Mouse (Mus musculus): ENCODE results near the gene Myo1e. TPM values are rescaled to one million over a fixed set of nuclear protein-coding genes. Genes with fewer than 3 reads are reported as not detected.

Myo1e gene
- polyA plus RNA-seq, 1 experiment from 2014 or later = 13.3 TPM

DNA sequence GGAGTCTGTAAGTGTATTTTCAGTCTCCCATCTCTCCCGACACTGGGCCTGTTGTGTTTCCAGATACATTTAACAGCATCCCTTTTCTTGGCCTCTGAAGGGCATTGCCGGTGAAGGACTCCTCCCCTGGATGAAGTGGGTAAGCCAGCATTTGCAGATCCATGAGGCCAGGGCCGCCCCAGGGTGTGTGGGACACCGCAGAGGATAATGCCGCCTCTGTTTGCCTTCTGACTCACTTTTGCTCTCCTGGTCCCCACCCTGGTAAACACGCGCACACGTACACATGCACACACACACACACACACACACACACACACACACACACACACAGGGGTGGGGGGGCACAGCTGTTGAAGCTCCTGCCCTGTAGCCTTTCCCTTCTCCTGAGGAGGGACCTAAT is 74.3 kb downstream of the Myo1e start:
- WGBS = 87% methylated on average over 8 of the region's 8 CpGs
- Histone ChIP-seq H3K27ac (no peak overlapping the region), H3K4me1 (peaks cover 15% of the 10 kb centered on the region), H3K36me3 (no peaks in the 10 kb centered on the region), H3K4me3 (no peak overlapping the region), H3K27me3 (ENCODE audit: insufficient read depth, poor library complexity, severe bottlenecking) (no peaks in the 10 kb centered on the region), H3K9me3 (0 out of 2 replicates have a peak, but pooled peaks cover 2% of the 10 kb centered on the region)
- DNase-seq (ENCODE audit: low spot score) = no peak

DNA sequence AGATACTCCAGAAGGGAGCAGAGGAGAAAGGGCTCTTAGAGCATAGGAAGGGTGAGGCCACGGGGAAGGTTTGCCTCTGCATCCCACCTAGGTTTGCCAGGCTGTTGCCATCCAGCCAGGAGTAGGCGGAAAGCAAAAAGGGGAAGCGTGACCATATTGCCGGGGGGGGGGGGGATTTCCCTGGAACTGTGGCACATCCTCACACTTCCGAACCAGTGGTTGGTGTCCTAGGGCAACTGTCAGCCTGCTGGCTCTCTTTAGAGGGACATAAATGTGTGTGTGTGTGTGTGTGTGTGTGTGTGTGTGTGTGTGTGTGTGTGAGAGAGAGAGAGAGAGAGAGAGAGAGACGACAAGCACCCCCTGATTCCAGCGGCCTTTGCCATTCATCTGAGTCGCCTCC is 75.0 kb downstream of the Myo1e start:
- no peak for DNase-seq (ENCODE audit: low spot score)
- Histone ChIP-seq H3K4me3 (no peak overlapping the region), H3K4me1 (peaks cover 13% of the 10 kb centered on the region), H3K27ac (no peak overlapping the region), H3K9me3 (0 out of 2 replicates have a peak, but pooled peaks cover 2% of the 10 kb centered on the region), H3K36me3 (no peaks in the 10 kb centered on the region), H3K27me3 (ENCODE audit: insufficient read depth, poor library complexity, severe bottlenecking) (no peaks in the 10 kb centered on the region)
- WGBS = 79% methylated on average over 8 of the region's 8 CpGs

DNA sequence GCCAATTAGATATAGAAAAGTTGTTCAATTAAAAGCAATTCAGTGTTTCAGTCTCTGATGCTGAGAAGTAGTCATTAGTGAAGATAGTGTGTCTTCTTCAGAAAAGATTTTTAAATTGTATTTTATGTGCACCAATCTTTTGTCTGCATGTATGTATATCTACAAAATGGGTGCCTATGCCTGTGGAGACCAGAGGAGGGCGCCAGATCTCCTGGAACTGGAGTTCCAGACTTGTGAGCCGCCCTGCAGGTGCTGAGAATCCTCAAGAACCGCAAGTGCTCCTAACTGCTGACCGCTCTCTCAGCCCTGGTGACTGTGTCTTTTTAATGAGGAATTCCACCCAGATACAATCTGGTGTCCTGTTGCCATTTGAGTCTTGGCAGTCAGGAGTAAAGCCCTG is 76.0 kb downstream of the Myo1e start:
- no peaks in the 10 kb centered on the region for H3K27me3 ChIP-seq (ENCODE audit: insufficient read depth, poor library complexity, severe bottlenecking)
- WGBS = 82% methylated on average over 4 of the region's 4 CpGs
- H3K9me3 ChIP-seq = 0 out of 2 replicates have a peak, but pooled peaks cover 2% of the 10 kb centered on the region
- H3K4me1 ChIP-seq = peaks cover 10% of the 10 kb centered on the region
- no peak overlapping the region for H3K4me3 ChIP-seq
- H3K36me3 ChIP-seq = no peaks in the 10 kb centered on the region
- DNase-seq (ENCODE audit: low spot score) = no peak
- no peak overlapping the region for H3K27ac ChIP-seq

DNA sequence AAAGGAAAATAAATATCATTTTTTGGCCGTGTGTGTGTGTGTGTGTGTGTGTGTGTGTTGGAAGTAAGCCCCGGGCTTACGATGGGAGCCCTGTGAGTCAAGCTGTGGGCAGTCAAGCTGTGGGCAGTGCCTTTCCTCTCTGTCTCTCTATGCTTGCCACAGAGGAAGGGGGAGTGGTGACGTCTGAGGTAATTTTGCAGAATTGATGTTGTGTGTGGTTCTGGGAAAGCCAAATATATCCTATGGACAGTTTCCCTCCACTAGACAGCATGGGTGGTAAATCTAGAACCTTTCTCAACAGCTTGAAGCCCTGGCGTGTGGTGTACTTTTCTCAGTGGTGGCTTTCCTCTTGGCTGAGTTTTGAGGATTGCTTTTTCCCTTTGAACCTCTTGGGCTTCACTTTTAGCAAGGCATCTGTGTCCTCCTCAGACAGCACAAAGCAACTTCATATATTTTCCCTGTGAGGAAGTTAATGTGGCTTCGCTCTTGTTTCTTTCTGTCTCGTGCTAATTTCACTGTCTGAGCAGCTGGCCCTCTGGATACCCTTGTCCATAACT is 77.5 kb downstream of the Myo1e start:
- H3K4me3 ChIP-seq = no peak overlapping the region
- no peaks in the 10 kb centered on the region for H3K27me3 ChIP-seq (ENCODE audit: insufficient read depth, poor library complexity, severe bottlenecking)
- no peak for DNase-seq (ENCODE audit: low spot score)
- 0 out of 2 replicates have a peak, but pooled peaks cover 2% of the 10 kb centered on the region for H3K9me3 ChIP-seq
- no peak overlapping the region for H3K27ac ChIP-seq
- no peaks in the 10 kb centered on the region for H3K36me3 ChIP-seq
- WGBS = 74% methylated on average over 7 of the region's 7 CpGs
- H3K4me1 ChIP-seq = peaks cover 10% of the 10 kb centered on the region

DNA sequence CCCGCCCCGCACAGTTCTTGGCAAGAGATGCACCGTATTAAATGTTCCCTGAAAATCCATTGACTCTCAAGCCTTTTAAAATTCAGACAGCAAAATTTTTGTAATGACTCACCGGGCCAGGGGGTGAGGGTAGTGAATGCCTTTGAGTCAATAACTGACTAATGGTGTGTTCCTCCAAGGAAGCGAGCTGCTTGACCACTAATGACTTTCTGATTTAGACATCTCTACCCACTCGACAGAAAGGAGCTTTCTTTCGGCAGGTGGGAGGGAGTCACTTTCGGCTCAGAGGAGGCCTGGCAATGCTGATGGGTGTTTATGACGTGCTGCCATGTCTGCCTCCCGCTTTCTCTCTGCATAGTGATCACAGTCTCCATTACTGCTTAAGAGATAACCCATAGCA is 83.6 kb downstream of the Myo1e start:
- Histone ChIP-seq H3K4me1 (peaks cover 3% of the 10 kb centered on the region; the same call in 1 of the 2 replicates), H3K36me3 (no peaks in the 10 kb centered on the region), H3K27me3 (ENCODE audit: insufficient read depth, poor library complexity, severe bottlenecking) (no peaks in the 10 kb centered on the region), H3K9me3 (no peaks in the 10 kb centered on the region), H3K4me3 (no peak overlapping the region), H3K27ac (no peak overlapping the region)
- DNase-seq (ENCODE audit: low spot score) = no peak
- 71% methylated on average over 10 of the region's 10 CpGs for WGBS

DNA sequence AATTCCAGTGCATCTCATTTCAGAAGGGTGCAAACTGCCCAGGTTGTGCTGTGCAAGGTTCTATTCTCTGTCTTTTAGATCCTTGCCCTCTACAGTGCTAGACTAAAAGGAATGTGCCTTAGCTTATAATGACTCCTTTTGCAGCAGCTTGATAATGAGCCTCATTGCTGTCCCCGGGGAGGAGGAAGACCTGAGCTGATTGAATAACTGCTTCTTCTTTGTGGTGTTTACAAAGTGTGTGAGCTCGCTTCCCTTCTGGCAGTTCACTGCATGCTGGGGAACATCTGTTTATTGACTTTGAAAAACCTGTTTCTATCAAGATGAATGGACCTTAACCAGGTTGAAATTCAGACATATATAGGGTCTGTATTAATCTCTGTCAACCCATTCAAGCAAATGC is 89.8 kb downstream of the Myo1e start:
- H3K36me3 ChIP-seq = peaks cover 16% of the 10 kb centered on the region
- H3K27me3 ChIP-seq (ENCODE audit: insufficient read depth, poor library complexity, severe bottlenecking) = no peaks in the 10 kb centered on the region
- peaks cover 3% of the 10 kb centered on the region; the same call in 1 of the 2 replicates for H3K4me1 ChIP-seq
- H3K27ac ChIP-seq = no peak overlapping the region
- H3K9me3 ChIP-seq = no peaks in the 10 kb centered on the region
- no peak overlapping the region for H3K4me3 ChIP-seq
- no peak for DNase-seq (ENCODE audit: low spot score)
- 43% methylated on average over 2 of the region's 2 CpGs for WGBS

DNA sequence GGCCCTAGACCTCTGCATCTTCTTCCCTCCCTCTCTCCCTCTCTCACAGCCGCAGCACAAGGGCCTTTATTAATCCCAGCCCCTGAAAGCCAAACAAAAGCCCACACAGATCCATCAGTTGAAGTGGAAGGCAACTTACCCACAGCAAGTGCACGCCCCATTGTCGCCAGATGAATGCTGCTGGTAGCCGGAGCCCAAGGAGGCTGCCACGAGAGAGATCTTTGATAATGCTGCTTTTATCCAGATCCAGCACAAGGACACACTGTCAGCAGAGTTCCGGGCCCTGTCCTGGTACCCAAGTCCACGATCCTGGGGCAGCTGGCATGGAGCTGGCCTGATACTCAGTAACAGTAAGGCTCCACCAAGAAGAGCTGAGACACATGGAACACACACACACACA is 91.1 kb downstream of the Myo1e start:
- H3K4me3 ChIP-seq = no peak overlapping the region
- H3K4me1 ChIP-seq = peaks cover 2% of the 10 kb centered on the region; the same call in 1 of the 2 replicates
- H3K9me3 ChIP-seq = no peaks in the 10 kb centered on the region
- H3K36me3 ChIP-seq = peaks cover 24% of the 10 kb centered on the region
- no peaks in the 10 kb centered on the region for H3K27me3 ChIP-seq (ENCODE audit: insufficient read depth, poor library complexity, severe bottlenecking)
- WGBS = 74% methylated on average over 7 of the region's 7 CpGs
- H3K27ac ChIP-seq = no peak overlapping the region
- no peak for DNase-seq (ENCODE audit: low spot score)

DNA sequence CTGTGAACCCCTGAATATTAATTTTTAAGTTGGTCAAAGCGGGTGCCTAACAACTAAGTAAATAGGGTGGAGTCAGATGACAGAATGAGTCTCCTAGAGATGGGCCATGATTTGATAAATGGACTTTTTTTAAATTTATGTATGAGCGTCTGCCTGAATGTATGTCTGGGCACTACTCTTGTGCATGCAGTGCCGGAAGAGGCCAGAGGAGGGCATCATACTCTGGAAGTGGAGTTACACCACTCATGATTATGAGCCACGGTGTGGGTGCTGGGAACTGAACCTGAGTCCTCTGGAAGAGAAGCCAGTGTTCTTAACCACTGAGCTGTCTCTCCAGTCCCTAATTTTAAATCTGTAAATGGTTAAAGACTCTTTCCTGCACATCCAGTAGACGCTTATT is 93.6 kb downstream of the Myo1e start:
- no peak overlapping the region for H3K4me3 ChIP-seq
- no peak overlapping the region for H3K27ac ChIP-seq
- no peaks in the 10 kb centered on the region for H3K9me3 ChIP-seq
- no peak for DNase-seq (ENCODE audit: low spot score)
- H3K4me1 ChIP-seq = no peaks in the 10 kb centered on the region
- peaks cover 26% of the 10 kb centered on the region for H3K36me3 ChIP-seq
- 91% methylated on average over 5 of the region's 5 CpGs for WGBS
- no peaks in the 10 kb centered on the region for H3K27me3 ChIP-seq (ENCODE audit: insufficient read depth, poor library complexity, severe bottlenecking)

DNA sequence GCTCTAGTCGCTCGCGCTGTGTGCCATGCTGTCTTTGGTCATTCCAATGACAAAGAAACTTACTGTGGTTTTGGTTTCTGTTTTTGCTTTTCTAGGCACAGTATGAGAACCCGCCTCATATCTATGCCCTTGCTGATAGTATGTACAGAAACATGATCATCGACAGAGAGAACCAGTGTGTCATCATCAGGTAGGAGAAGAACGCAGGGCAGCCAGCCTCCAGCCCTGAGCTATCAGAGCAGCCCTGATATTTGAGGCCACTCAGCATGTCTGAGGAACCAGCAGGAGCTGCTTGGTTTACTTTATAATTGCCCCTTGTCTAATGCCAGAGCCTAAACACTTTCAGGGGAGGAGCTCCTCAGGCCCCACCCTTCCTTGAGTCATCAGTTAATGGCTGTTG is 94.4 kb downstream of the Myo1e start:
- H3K27ac ChIP-seq = no peak overlapping the region
- no peaks in the 10 kb centered on the region for H3K27me3 ChIP-seq (ENCODE audit: insufficient read depth, poor library complexity, severe bottlenecking)
- H3K9me3 ChIP-seq = no peaks in the 10 kb centered on the region
- peaks cover 26% of the 10 kb centered on the region for H3K36me3 ChIP-seq
- no peak overlapping the region for H3K4me3 ChIP-seq
- DNase-seq (ENCODE audit: low spot score) = no peak
- no peaks in the 10 kb centered on the region for H3K4me1 ChIP-seq
- 92% methylated on average over 6 of the region's 6 CpGs for WGBS

DNA sequence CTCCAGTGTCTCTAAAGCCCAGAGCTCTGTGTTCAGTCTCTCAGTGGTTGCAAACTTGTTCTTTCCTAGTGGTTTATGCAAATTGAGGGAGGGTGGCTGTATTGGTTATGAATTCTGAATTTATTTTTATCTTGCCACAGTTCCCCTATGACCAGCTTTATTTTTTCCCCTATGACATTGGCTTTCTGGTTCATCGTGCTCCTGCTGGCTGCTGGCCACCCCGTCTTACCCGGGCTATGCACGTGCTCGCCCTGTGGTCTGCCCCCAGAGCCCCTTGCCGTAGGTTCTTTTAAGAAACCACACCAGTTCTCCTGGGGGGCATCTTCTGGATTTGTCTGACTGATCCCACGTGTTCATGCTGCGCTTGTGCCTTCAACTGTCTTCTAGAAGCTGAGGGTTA is 97.8 kb downstream of the Myo1e start:
- H3K4me1 ChIP-seq = no peaks in the 10 kb centered on the region
- H3K9me3 ChIP-seq = no peaks in the 10 kb centered on the region
- WGBS = 92% methylated on average over 8 of the region's 8 CpGs
- no peaks in the 10 kb centered on the region for H3K27me3 ChIP-seq (ENCODE audit: insufficient read depth, poor library complexity, severe bottlenecking)
- no peak for DNase-seq (ENCODE audit: low spot score)
- H3K36me3 ChIP-seq = peaks cover 20% of the 10 kb centered on the region
- no peak overlapping the region for H3K27ac ChIP-seq
- no peak overlapping the region for H3K4me3 ChIP-seq

DNA sequence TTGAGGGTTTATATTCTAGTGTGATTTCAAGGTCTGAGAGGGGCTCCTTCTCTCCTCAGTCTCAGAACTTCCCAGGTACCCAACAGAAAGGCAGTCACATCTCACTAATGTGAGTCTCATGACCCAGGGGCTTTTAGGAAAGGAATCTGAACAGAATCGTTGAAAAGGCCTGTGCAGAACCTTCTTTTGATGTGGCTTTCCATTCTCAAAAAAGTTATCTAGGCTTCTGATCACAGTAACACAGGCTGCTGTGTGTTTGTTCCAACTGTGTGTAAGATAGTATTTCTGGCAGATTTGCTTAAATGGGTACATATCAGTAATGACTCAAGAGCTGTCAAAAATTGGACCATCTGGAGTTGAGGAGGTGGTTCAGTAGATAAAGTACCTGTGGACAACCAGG is 102.9 kb downstream of the Myo1e start:
- WGBS = 55% methylated on average over 1 of the region's 1 CpGs
- H3K4me1 ChIP-seq = no peaks in the 10 kb centered on the region

DNA sequence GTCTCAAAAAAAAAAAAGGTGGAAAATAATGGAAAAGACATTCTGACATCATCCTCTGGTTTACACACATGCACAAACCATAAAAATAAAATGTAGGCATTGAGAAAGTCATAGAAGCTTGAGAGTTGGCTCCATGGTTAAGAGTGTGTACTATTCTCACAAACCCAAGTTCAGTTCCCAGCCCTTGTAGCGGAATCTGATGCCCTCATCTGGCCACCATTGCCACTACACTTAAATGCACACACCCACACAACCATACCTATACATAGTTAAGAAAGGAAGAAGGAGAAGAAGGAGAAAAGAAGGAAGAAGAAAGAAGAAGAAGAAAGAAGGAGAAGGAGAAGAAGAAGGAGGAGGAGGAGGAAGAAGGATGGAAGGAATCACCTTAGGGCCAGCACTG is 106.9 kb downstream of the Myo1e start:
- H3K4me3 ChIP-seq = no peak overlapping the region
- 86% methylated on average over 1 of the region's 1 CpGs for WGBS
- no peak for DNase-seq (ENCODE audit: low spot score)
- H3K36me3 ChIP-seq = peaks cover 13% of the 10 kb centered on the region; the same call in 1 of the 2 replicates
- no peaks in the 10 kb centered on the region for H3K9me3 ChIP-seq
- H3K27me3 ChIP-seq (ENCODE audit: insufficient read depth, poor library complexity, severe bottlenecking) = no peaks in the 10 kb centered on the region
- H3K27ac ChIP-seq = no peak overlapping the region
- no peaks in the 10 kb centered on the region for H3K4me1 ChIP-seq

More for the DNA sequence above, 102.9 kb downstream of the Myo1e start:
- no peak overlapping the region for H3K27ac ChIP-seq
- DNase-seq (ENCODE audit: low spot score) = no peak
- no peak overlapping the region for H3K4me3 ChIP-seq
- no peaks in the 10 kb centered on the region for H3K9me3 ChIP-seq
- no peaks in the 10 kb centered on the region for H3K27me3 ChIP-seq (ENCODE audit: insufficient read depth, poor library complexity, severe bottlenecking)
- H3K36me3 ChIP-seq = peaks cover 13% of the 10 kb centered on the region; the same call in 1 of the 2 replicates

DNA sequence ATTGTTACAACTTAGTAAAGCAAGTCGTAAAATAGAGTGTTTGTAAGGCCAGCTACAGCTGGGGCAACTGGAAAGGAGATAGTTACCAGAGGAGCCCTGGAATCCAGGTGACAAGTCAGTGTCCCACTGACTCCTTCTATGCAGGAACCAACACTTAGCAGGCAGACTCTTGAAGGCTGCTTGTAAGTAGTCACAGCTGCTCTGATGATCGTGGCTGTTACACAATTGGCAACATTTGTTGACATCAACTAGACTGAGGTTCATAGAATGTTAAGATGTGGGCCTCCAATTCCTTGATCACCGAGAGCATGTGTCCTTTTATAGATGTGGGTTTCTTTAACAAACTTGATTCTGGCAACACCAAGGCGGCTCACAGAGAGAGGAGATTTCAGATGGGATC is 108.0 kb downstream of the Myo1e start:
- H3K4me1 ChIP-seq = no peaks in the 10 kb centered on the region
- H3K27ac ChIP-seq = no peak overlapping the region
- no peaks in the 10 kb centered on the region for H3K27me3 ChIP-seq (ENCODE audit: insufficient read depth, poor library complexity, severe bottlenecking)
- DNase-seq (ENCODE audit: low spot score) = no peak
- H3K4me3 ChIP-seq = no peak overlapping the region
- H3K9me3 ChIP-seq = no peaks in the 10 kb centered on the region
- H3K36me3 ChIP-seq = peaks cover 13% of the 10 kb centered on the region; the same call in 1 of the 2 replicates
- 80% methylated on average over 4 of the region's 4 CpGs for WGBS

DNA sequence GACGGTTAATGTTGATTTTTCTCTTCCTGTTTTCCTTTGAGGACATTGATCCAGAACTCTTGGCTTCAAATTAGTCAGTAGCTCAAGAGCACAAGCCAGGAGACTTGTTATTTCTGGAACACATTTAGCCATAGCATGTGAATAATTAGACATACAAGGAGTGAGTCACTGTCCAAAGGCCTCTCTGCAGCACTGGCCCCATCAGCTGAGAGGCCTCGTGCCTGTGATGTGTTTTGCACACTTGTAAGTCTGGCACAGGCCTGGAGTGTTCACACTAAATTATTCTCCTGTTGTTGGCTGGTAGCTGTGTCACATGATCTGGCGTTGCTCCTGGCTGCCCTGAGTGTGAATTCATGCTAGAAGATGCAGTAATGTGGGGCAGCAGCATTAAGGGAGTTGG is 111.5 kb downstream of the Myo1e start:
- Histone ChIP-seq H3K27ac (no peak overlapping the region), H3K36me3 (peaks cover 7% of the 10 kb centered on the region; the same call in 1 of the 2 replicates), H3K4me3 (no peak overlapping the region), H3K27me3 (ENCODE audit: insufficient read depth, poor library complexity, severe bottlenecking) (no peaks in the 10 kb centered on the region), H3K4me1 (no peaks in the 10 kb centered on the region), H3K9me3 (no peaks in the 10 kb centered on the region)
- WGBS = 69% methylated on average over 3 of the region's 3 CpGs
- DNase-seq (ENCODE audit: low spot score) = no peak
